Mouse (Mus musculus) liver, postnatal 0 days (tissue): Measurements from ENCODE around the gene Cdk8.
A peak's percentile ranks its signal among the peaks of the same experiment; 100 is the strongest.

ENCODE experiments used
- CTCF ChIP-seq: sonication (generic); IDR thresholded peaks from 2 replicates; pipeline ENCODE4 v1.5.1; 2016; ENCODE audit warnings: antibody characterized with exemption, low read depth
- EP300 ChIP-seq: IDR thresholded peaks from 2 replicates; pipeline ENCODE4 v1.6.1; 2016; ENCODE audit warnings: antibody characterized with exemption, low read depth, mild to moderate bottlenecking

- TF ChIP-seq CTCF (peak; percentile 20), EP300 (no peak)
Measured at GRCm38 (mm10) chr5:146203921-146204320, 27.1 kb upstream of the Cdk8 start.
